Mouse (Mus musculus): ENCODE results near the gene Smad3.

Gene Smad3

DNA sequence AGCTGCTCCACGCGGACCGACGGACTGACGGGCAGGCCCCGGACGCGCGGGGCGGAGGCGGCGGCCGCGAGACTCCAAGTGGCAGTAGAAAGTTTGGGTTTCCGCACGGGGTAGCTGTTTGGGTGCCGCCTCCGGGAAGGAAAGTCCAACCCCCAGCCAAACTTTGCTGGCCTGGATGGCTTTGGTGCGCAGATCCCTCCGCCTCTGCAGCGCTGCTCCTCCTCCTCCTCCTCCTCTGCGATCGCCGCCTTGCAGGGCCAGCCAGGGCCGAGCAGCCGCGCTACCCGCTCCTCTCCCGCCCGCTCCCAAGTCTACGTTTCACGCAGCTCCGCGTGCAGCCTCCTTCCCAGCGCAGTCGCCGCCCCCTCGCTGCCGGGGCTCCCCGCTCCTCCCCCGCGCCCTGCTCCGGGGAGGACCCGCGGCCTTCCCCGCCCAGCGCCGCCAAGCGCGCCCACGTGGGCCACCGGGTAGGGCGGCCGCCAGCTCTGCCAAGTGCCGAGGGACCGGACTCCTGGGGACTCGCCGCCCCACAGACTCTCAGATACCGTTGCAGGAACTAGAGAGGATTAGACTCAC is at the start of gene Smad3:
Smad3 (minus strand) TSS at position 130 of the 576 bp plus-strand sequence.
- peak; percentile 98 for DNase-seq

GRCm38 (mm10) chr9:63804847-63805246 is 47.1 kb upstream of the Smad3 start:
- no peak for DNase-seq

DNA sequence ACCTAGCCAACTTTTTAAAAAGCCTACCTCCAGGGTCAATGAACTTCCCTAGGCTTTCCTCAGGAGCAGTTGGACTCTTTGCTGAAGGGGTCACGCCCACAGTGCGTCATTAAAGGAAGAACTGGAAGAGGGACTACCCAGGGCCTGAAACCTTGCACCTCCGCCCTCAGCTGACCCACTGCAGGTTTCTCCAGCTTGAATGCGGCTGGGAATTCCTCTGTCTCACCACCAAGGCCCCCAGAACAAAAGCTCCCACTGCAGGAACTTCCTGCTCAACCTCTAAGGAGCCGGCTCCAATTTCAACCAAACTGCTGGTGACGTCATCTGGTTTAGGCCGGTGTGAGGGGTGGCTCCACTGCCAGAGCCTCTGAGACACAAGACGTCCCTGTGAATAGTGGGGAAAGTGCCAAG is 45.4 kb upstream of the Smad3 start:
- peak; percentile 28 for DNase-seq

GRCm38 (mm10) chr9:63802504-63802903 is 44.7 kb upstream of the Smad3 start:
- DNase-seq: no peak

DNA sequence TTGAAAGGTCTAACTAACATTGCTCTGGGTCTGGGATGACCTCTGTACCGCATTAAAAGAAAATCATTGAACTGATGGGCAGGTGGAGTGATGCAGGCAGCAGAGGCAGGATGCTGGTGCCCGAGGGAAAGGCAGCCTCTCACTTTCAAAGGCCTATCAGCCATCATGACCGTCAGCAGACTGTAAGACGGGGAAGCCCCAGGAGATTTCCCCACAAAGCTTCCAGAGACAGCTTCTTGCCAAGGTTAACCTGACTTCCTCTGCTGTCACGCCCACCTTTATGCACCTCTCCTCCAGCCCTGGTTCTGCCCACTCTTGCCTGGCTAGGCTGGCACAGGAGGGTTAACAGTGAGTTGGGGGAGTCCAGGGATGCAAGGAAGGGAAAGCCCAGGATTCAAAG is 44.3 kb upstream of the Smad3 start:
- DNase-seq: no peak

GRCm38 (mm10) chr9:63796429-63796828 is 38.6 kb upstream of the Smad3 start:
- no peak for DNase-seq

DNA sequence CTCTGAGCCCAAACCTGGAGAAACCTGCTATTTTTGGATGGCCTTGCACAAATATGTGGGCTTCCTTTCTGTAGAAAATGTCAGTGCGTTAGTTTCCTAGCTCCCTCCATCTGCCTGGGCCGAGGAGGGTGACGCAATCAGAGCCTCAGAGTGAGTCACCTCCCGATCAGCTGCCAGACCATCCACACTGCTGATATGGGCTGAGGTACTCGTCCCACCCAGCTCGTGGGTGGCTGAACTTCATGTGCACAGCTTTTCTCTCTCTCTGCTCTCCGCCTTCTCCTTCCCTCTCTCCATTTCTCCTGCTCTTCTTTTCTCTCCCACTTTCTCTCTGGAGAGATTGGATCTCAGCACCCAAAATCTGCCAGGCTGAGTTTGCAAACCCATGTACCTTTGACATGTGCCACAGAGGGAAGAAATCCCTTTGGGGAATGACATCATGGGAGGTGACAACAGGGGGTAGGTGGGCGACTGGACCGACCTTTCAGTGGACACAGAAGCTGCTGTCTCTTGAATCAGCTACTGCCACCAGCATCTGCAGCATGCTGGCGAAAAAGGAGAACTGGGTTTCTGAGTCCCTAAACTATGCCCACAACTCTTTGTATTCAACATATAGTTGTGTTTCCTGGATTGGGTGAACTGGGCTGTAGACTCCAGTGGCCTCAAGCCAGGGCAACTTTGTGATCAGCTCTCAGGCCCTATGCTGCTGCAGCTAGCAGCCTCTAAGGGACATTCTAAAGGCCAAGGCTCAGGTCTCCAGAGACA is 36.1 kb upstream of the Smad3 start:
- no peak for DNase-seq

DNA sequence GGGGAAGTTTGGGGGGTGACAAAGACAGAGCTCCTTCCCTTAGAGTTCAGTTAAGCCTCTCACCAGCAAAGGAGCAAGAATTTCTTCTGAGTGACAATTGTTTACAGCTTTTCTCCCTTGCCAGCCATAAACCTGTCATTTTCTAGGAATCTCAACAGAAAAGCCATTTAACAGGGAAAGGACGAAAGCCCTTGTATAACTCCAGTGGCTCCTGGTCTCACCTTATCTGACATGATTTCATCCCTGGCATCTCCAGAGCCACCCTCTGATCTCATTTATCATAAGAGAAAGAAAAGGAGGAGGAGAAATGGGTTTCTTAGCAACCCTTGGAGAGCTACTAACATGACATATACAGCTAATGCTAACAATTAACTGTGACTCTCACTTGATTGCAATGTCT is 33.9 kb upstream of the Smad3 start:
- no peak for DNase-seq

DNA sequence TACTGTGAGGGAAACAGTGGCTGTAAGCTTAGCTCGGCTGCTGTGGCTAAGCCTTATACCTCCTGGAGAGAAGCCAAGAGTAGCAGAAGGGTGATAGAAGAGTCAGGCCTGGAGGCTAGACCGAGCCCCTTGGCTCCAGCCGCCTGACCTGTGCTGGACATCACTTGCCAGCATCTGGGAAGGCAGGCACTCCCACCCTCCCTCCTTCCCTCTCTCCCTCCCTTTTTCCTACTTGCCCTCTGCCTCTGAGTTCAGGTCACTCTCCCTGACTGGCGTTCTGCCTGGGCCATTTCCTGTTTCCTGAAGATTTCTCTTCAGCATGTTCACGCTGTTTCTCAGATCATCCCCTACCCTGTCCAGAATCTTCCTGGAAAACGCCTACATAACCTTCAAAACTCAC is 33.5 kb upstream of the Smad3 start:
- peak; percentile 52 for DNase-seq

- no peak for DNase-seq
Observed at GRCm38 (mm10) chr9:63790222-63790621, 32.4 kb upstream of the Smad3 start.

GRCm38 (mm10) chr9:63789386-63789785 is 31.6 kb upstream of the Smad3 start:
- DNase-seq: peak; percentile 32

GRCm38 (mm10) chr9:63787606-63788005 is 29.8 kb upstream of the Smad3 start:
- DNase-seq: no peak

GRCm38 (mm10) chr9:63787086-63787485 is 29.3 kb upstream of the Smad3 start:
- no peak for DNase-seq

- DNase-seq: no peak
Observed at GRCm38 (mm10) chr9:63786026-63786670, 28.4 kb upstream of the Smad3 start.

- DNase-seq: no peak
Observed at GRCm38 (mm10) chr9:63785492-63785891, 27.7 kb upstream of the Smad3 start.

DNA sequence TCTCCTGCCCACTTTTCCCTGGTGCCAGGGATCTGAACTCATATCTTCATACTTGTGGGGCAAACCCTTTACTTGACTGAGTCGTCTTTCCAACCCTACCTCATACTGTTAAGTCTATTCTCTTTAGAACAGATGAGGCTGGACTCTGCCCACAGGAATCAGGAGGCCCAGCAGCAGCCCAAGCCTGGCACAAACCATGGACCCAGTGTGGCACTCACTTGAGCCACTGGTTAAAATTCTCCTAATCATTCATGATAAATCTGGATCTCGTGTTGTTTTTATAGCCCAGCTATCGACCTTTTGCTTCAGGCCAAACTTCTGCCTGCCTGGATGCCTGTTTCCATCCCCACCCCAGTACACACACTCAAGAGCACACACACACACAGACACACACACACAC is 26.8 kb upstream of the Smad3 start:
- DNase-seq: no peak

DNA sequence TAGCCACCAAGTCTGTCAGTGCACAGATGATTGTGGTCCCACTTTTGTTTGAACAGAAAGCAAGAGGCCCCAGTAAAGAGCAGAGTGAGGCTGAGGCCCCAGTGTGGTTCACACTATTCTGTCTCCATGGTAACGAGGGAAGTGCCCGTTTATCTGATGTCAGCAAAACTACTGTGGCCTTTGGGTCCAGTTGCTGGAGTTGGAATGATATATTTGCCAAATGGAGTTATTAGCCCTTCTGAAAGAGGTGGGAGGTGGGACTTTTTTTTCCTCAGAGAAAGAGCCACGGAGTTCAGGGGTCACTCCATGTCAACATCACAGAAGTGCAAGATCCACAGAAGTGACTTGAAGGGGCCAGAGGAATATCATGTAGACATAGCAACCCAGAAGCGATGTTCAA is 24.9 kb upstream of the Smad3 start:
- peak; percentile 34 for DNase-seq

GRCm38 (mm10) chr9:63781714-63782464 is 24.1 kb upstream of the Smad3 start:
- no peak for DNase-seq

DNA sequence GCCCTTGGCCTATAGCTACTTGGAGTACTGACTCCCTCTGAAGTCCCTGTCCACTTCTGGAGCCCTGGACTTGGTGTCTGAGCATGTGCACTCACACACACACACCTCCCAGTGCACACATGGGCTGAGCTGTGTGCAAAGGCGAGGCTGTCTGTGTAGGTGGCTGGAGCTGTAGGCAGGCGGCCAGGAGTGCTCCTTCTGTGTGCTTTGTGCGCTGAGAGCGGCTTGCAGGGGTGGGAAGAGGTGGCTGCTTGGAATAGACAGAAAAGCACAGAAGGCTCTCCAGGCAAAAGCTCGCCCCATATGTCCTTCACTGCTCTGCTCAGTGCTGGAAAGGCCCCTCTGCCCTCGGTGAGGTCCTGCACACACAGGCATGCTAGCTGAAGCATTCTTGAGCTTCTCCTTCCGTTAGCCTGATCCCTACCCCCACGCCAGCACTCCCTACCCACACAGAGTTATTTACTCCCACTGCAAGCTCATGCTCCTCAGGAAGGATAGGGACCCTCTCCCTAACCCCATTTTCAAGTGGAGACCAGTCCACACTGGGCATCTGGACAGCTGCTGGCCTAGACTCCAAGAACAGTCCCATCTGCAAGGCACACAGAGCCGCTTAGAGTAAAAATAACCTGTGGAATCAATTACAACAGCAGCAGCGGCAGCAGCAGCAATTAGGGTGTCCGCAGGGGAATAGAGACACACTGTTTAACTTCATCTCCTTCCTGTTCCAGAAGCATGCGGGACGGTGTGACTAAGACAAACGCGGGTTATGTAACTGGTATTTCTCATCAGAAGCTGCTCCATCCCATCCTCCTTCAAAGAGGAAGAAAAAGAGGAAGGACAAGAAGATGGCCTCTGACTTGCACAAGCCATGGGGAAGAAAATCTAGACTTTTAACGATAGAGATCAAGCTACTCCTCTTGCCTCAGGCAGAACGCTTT is 22.4 kb upstream of the Smad3 start:
- DNase-seq: no peak

DNA sequence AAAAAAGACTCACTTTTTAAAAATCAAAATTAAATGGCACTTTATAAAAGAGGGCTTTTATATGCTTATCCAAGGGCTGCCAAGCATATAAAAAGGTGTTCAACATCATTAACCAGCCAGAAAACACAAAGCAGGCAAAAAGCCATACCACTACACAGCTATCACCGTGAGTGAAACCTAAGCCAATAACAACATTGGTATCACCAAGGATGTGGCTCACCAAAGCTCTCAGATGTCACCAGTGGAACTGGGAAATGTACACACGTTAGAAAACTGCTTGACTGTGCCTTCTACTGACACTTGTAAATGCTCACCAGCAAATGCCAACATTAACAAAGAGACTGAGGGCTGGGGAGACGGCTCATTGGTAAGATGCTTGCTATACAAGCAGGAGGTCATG is 18.9 kb upstream of the Smad3 start:
- DNase-seq: no peak

GRCm38 (mm10) chr9:63774854-63775483 is 17.2 kb upstream of the Smad3 start:
- peak; percentile 69 for DNase-seq

GRCm38 (mm10) chr9:63772452-63772851 is 14.7 kb upstream of the Smad3 start:
- DNase-seq: no peak
